In genomic region chr16:74966099-74966498, GRCm38 (mm10) we compare ENCODE assay signal across 31 mouse cellular contexts.
"Had no signal": no experiment of that assay in that cellular context is flagged by ENCODE, and none has a peak within 500 bp of the region (broad histone marks: within the 10 kb centered on the region; RNA-seq: fewer than 3 reads in every experiment).

No protein-coding gene starts in this region.

- H3K27ac ChIP-seq: embryonic facial prominence, embryonic 10.5 days; embryonic facial prominence, embryonic 12.5 days; embryonic facial prominence, embryonic 13.5 days; embryonic facial prominence, embryonic 15.5 days; forebrain, embryonic 10.5 days; forebrain, embryonic 12.5 days; forebrain, embryonic 13.5 days; gastrocnemius, adult 2 months; heart, adult 2 months; heart, embryonic 10.5 days had no signal

- H3K9ac ChIP-seq: embryonic facial prominence, embryonic 12.5 days; embryonic facial prominence, embryonic 13.5 days; embryonic facial prominence, embryonic 15.5 days; forebrain, embryonic 12.5 days; forebrain, embryonic 13.5 days; forebrain, postnatal 0 days; heart, embryonic 12.5 days had no signal

- H3K4me2 ChIP-seq: embryonic facial prominence, embryonic 12.5 days; embryonic facial prominence, embryonic 13.5 days; embryonic facial prominence, embryonic 15.5 days; forebrain, embryonic 12.5 days; forebrain, embryonic 13.5 days; heart, embryonic 11.5 days; heart, embryonic 12.5 days had no signal

- H3K9me3 ChIP-seq: embryonic facial prominence, embryonic 10.5 days; embryonic facial prominence, embryonic 12.5 days; embryonic facial prominence, embryonic 13.5 days; embryonic facial prominence, embryonic 15.5 days; forebrain, embryonic 10.5 days; forebrain, embryonic 12.5 days; forebrain, embryonic 13.5 days; heart, embryonic 10.5 days; heart, embryonic 12.5 days had no signal

- H3K36me3 ChIP-seq: embryonic facial prominence, embryonic 10.5 days; embryonic facial prominence, embryonic 12.5 days; embryonic facial prominence, embryonic 13.5 days; embryonic facial prominence, embryonic 15.5 days; forebrain, embryonic 10.5 days; forebrain, embryonic 12.5 days; heart, embryonic 10.5 days; heart, embryonic 12.5 days had no signal

- H3K27me3 ChIP-seq: embryonic facial prominence, embryonic 12.5 days; embryonic facial prominence, embryonic 13.5 days; embryonic facial prominence, embryonic 15.5 days; forebrain, embryonic 12.5 days; forebrain, embryonic 13.5 days; heart, embryonic 12.5 days had no signal

- H3K4me3 ChIP-seq: embryonic facial prominence, embryonic 10.5 days; embryonic facial prominence, embryonic 12.5 days; embryonic facial prominence, embryonic 13.5 days; embryonic facial prominence, embryonic 15.5 days; erythroblast, embryonic 14.5 days; forebrain, embryonic 10.5 days; forebrain, embryonic 12.5 days; forebrain, embryonic 13.5 days; gastrocnemius, adult 2 months; heart, adult 2 months; heart, embryonic 10.5 days; heart, embryonic 12.5 days had no signal

- H3K4me1 ChIP-seq: embryonic facial prominence, embryonic 10.5 days; embryonic facial prominence, embryonic 12.5 days; embryonic facial prominence, embryonic 13.5 days; embryonic facial prominence, embryonic 15.5 days; forebrain, embryonic 10.5 days; forebrain, embryonic 12.5 days; forebrain, embryonic 13.5 days; heart, embryonic 10.5 days; heart, embryonic 12.5 days had no signal

- ATAC-seq: forebrain, embryonic 13.5 days; forebrain, embryonic 14.5 days; forebrain, embryonic 16.5 days; forebrain, postnatal 0 days had no signal

- DNase-seq: cerebellum, adult 2 months; cerebellum, adult 8-10 months; cerebellum, adult 9-10 months; cerebellum, adult 9-11 months; cerebellum, postnatal 10 days; cerebellum, postnatal 14 days; cerebellum, postnatal 25 days; cerebellum, postnatal 36 days; embryo, embryonic 11 days; forebrain, postnatal 0 days; gastrocnemius, adult 2 months; gastrocnemius, postnatal 10 days; gastrocnemius, postnatal 14 days; gastrocnemius, postnatal 25 days; gastrocnemius, postnatal 36 days; heart, adult 11 months; heart, adult 18-20 months; heart, adult 2 months had no signal
